Mouse (Mus musculus) C2C12 (cell line): ENCODE data around the gene Qpctl.
A peak's percentile ranks its signal among the peaks of the same experiment; 100 is the strongest.

ENCODE experiments used
- CEBPB ChIP-seq: IDR thresholded peaks from one replicate; pipeline ENCODE4 v1.6.1; 2011; ENCODE audit warnings: low read depth, mild to moderate bottlenecking, control low read depth, moderate library complexity
- CTCF ChIP-seq: IDR thresholded peaks from one replicate; pipeline ENCODE4 v1.5.1; 2011; ENCODE audit not compliant: control insufficient read depth, insufficient read depth, insufficient read length
- FOSL1 ChIP-seq: IDR thresholded peaks from one replicate; pipeline ENCODE4 v1.8.0; 2011; ENCODE audit warnings: mild to moderate bottlenecking, low read length; ENCODE audit not compliant: poor library complexity, insufficient read depth, severe bottlenecking
- MAX ChIP-seq: IDR thresholded peaks from one replicate; pipeline ENCODE4 v1.6.1; 2011; ENCODE audit warnings: mild to moderate bottlenecking, control low read depth
- MYOD1 ChIP-seq: IDR thresholded peaks from one replicate; pipeline ENCODE4 v1.6.1; 2011; ENCODE audit warnings: low read depth; ENCODE audit not compliant: control insufficient read depth, insufficient read length
- MYOG ChIP-seq: IDR thresholded peaks from one replicate; pipeline ENCODE4 v1.6.1; 2011; ENCODE audit not compliant: control insufficient read depth, insufficient read length; ENCODE audit errors: extremely low read depth
- USF1 ChIP-seq: IDR thresholded peaks from one replicate; pipeline ENCODE4 v1.6.1; 2011; ENCODE audit warnings: low read depth, mild to moderate bottlenecking, control low read depth, moderate library complexity

GRCm38 (mm10) chr7:19137380-19137779 is 11.7 kb downstream of the Qpctl start:
- TF ChIP-seq CTCF: peak; percentile 18
- TF ChIP-seq FOSL1: no peak
- no peak for TF ChIP-seq CEBPB
- TF ChIP-seq USF1: no peak
- TF ChIP-seq MAX: no peak
- no peak for TF ChIP-seq MYOG
- no peak for TF ChIP-seq MYOD1
